Mouse (Mus musculus): ENCODE data around the gene Zfp280d. TPM values are rescaled to one million over a fixed set of nuclear protein-coding genes. Genes with fewer than 3 reads are reported as not detected.
A peak's percentile ranks its signal among the peaks of the same experiment; 100 is the strongest.
"Not testable (repeated sequence)": the region's sequence is repeated elsewhere in the genome, so short reads cannot be mapped to it uniquely, and the experiment has no call there.

Gene Zfp280d
- polyA plus RNA-seq, 1 experiment from 2014 or later = 42.7 TPM

GRCm38 (mm10) chr9:72375639-72376038, 101.0 kb downstream of the Zfp280d start:
- Histone ChIP-seq H3K4me1 (no peaks in the 10 kb centered on the region), H3K4me3 (no peak overlapping the region), H3K9me3 (no peaks in the 10 kb centered on the region), H3K27ac (replicated peaks) (peak overlapping the region; percentile 66), H3K4me2 (replicated peaks) (no peak overlapping the region), H3K36me3 (no peaks in the 10 kb centered on the region), H3K9ac (replicated peaks) (no peak overlapping the region), H3K27me3 (no peaks in the 10 kb centered on the region)
- ATAC-seq (replicated peaks) = no peak
- 75% methylated on average over 3 of the region's 3 CpGs for WGBS

- H3K4me3 ChIP-seq = no peak overlapping the region
- H3K4me2 ChIP-seq (replicated peaks) = no peak overlapping the region
- no peaks in the 10 kb centered on the region for H3K27me3 ChIP-seq
- H3K9me3 ChIP-seq = no peaks in the 10 kb centered on the region
- no peaks in the 10 kb centered on the region for H3K36me3 ChIP-seq
- H3K4me1 ChIP-seq = no peaks in the 10 kb centered on the region
- no peak overlapping the region for H3K9ac ChIP-seq (replicated peaks)
- WGBS = 90% methylated on average over 7 of the region's 7 CpGs
- ATAC-seq (replicated peaks) = no peak
- H3K27ac ChIP-seq (replicated peaks) = no peak overlapping the region
These were observed 111.1 kb downstream of the Zfp280d start for GRCm38 (mm10) chr9:72385786-72386185.

GRCm38 (mm10) chr9:72388934-72389333, 114.3 kb downstream of the Zfp280d start:
- no peaks in the 10 kb centered on the region for H3K36me3 ChIP-seq
- H3K4me1 ChIP-seq = peaks cover 15% of the 10 kb centered on the region
- no peak overlapping the region for H3K27ac ChIP-seq (replicated peaks)
- 91% methylated on average over 4 of the region's 4 CpGs for WGBS
- H3K9ac ChIP-seq (replicated peaks) = no peak overlapping the region
- no peak for ATAC-seq (replicated peaks)
- H3K4me3 ChIP-seq = no peak overlapping the region
- H3K9me3 ChIP-seq = no peaks in the 10 kb centered on the region
- H3K27me3 ChIP-seq = no peaks in the 10 kb centered on the region
- H3K4me2 ChIP-seq (replicated peaks) = no peak overlapping the region

- Histone ChIP-seq H3K36me3 (no peaks in the 10 kb centered on the region), H3K27me3 (no peaks in the 10 kb centered on the region), H3K4me1 (peaks cover 21% of the 10 kb centered on the region), H3K4me2 (replicated peaks) (no peak overlapping the region), H3K9me3 (no peaks in the 10 kb centered on the region), H3K4me3 (no peak overlapping the region), H3K9ac (replicated peaks) (no peak overlapping the region), H3K27ac (replicated peaks) (no peak overlapping the region)
- ATAC-seq (replicated peaks) = no peak
- WGBS = 70% methylated on average over 14 of the region's 14 CpGs
These were observed 114.9 kb downstream of the Zfp280d start for GRCm38 (mm10) chr9:72389431-72390002.

GRCm38 (mm10) chr9:72390321-72391077, 115.8 kb downstream of the Zfp280d start:
- no peak overlapping the region for H3K4me2 ChIP-seq (replicated peaks)
- H3K27me3 ChIP-seq = no peaks in the 10 kb centered on the region
- no peak overlapping the region for H3K4me3 ChIP-seq
- H3K9me3 ChIP-seq = no peaks in the 10 kb centered on the region
- 85% methylated on average over 12 of the region's 12 CpGs for WGBS
- no peak overlapping the region for H3K9ac ChIP-seq (replicated peaks)
- no peak overlapping the region for H3K27ac ChIP-seq (replicated peaks)
- H3K36me3 ChIP-seq = no peaks in the 10 kb centered on the region
- H3K4me1 ChIP-seq = peaks cover 21% of the 10 kb centered on the region
- no peak for ATAC-seq (replicated peaks)

- H3K36me3 ChIP-seq = no peaks in the 10 kb centered on the region
- H3K27me3 ChIP-seq = no peaks in the 10 kb centered on the region
- H3K4me3 ChIP-seq = no peak overlapping the region
- H3K4me1 ChIP-seq = peaks cover 21% of the 10 kb centered on the region
- 56% methylated on average over 7 of the region's 7 CpGs for WGBS
- H3K27ac ChIP-seq (replicated peaks) = no peak overlapping the region
- H3K4me2 ChIP-seq (replicated peaks) = no peak overlapping the region
- no peak overlapping the region for H3K9ac ChIP-seq (replicated peaks)
- no peak for ATAC-seq (replicated peaks)
- H3K9me3 ChIP-seq = no peaks in the 10 kb centered on the region
These were observed 118.0 kb downstream of the Zfp280d start for GRCm38 (mm10) chr9:72392686-72393085.

- no peaks in the 10 kb centered on the region for H3K9me3 ChIP-seq
- 59% methylated on average over 15 of the region's 15 CpGs for WGBS
- no peak overlapping the region for H3K9ac ChIP-seq (replicated peaks)
- no peak for ATAC-seq (replicated peaks)
- peaks cover 21% of the 10 kb centered on the region for H3K4me1 ChIP-seq
- H3K36me3 ChIP-seq = no peaks in the 10 kb centered on the region
- 0 out of 2 replicates have a peak overlapping the region, but pooled peaks have one; percentile 3 for H3K27ac ChIP-seq (replicated peaks)
- H3K4me3 ChIP-seq = no peak overlapping the region
- no peak overlapping the region for H3K4me2 ChIP-seq (replicated peaks)
- H3K27me3 ChIP-seq = no peaks in the 10 kb centered on the region
These were observed 118.6 kb downstream of the Zfp280d start for GRCm38 (mm10) chr9:72393238-72393637.

GRCm38 (mm10) chr9:72393869-72394341, 119.2 kb downstream of the Zfp280d start:
- no peak overlapping the region for H3K4me3 ChIP-seq
- H3K4me1 ChIP-seq = peaks cover 21% of the 10 kb centered on the region
- H3K27ac ChIP-seq (replicated peaks) = peak overlapping the region; percentile 60
- ATAC-seq (replicated peaks) = peak; percentile 48; the same call in 1 of the 2 replicates
- no peak overlapping the region for H3K9ac ChIP-seq (replicated peaks)
- H3K36me3 ChIP-seq = no peaks in the 10 kb centered on the region
- WGBS = 45% methylated on average over 8 of the region's 8 CpGs
- H3K9me3 ChIP-seq = no peaks in the 10 kb centered on the region
- no peaks in the 10 kb centered on the region for H3K27me3 ChIP-seq
- no peak overlapping the region for H3K4me2 ChIP-seq (replicated peaks)

- no peak overlapping the region for H3K27ac ChIP-seq (replicated peaks)
- no peaks in the 10 kb centered on the region for H3K9me3 ChIP-seq
- H3K4me3 ChIP-seq = no peak overlapping the region
- WGBS = 23% methylated on average over 4 of the region's 4 CpGs
- no peak overlapping the region for H3K4me2 ChIP-seq (replicated peaks)
- peaks cover 8% of the 10 kb centered on the region; the same call in 1 of the 2 replicates for H3K4me1 ChIP-seq
- H3K36me3 ChIP-seq = no peaks in the 10 kb centered on the region
- no peak for ATAC-seq (replicated peaks)
- H3K27me3 ChIP-seq = no peaks in the 10 kb centered on the region
- no peak overlapping the region for H3K9ac ChIP-seq (replicated peaks)
These were observed 125.5 kb downstream of the Zfp280d start for GRCm38 (mm10) chr9:72400121-72400520.

- not testable (repeated sequence) for H3K4me2 ChIP-seq (replicated peaks); H3K9ac ChIP-seq (replicated peaks); H3K9me3 ChIP-seq; H3K36me3 ChIP-seq; H3K27ac ChIP-seq (replicated peaks); H3K4me3 ChIP-seq; H3K4me1 ChIP-seq; ATAC-seq (replicated peaks); H3K27me3 ChIP-seq
- WGBS = 73% methylated on average over 4 of the region's 4 CpGs
These were observed 127.1 kb downstream of the Zfp280d start for GRCm38 (mm10) chr9:72401769-72402168.

GRCm38 (mm10) chr9:72403421-72403820, 128.8 kb downstream of the Zfp280d start:
- Histone ChIP-seq H3K27ac (replicated peaks) (no peak overlapping the region), H3K27me3 (no peaks in the 10 kb centered on the region), H3K9me3 (no peaks in the 10 kb centered on the region), H3K36me3 (no peaks in the 10 kb centered on the region), H3K9ac (replicated peaks) (no peak overlapping the region), H3K4me2 (replicated peaks) (no peak overlapping the region), H3K4me1 (peaks cover 11% of the 10 kb centered on the region), H3K4me3 (no peak overlapping the region)
- WGBS = 65% methylated on average over 6 of the region's 6 CpGs
- no peak for ATAC-seq (replicated peaks)

- no peak overlapping the region for H3K4me2 ChIP-seq (replicated peaks)
- H3K4me3 ChIP-seq = no peak overlapping the region
- ATAC-seq (replicated peaks) = no peak
- no peak overlapping the region for H3K9ac ChIP-seq (replicated peaks)
- H3K9me3 ChIP-seq = no peaks in the 10 kb centered on the region
- no peaks in the 10 kb centered on the region for H3K27me3 ChIP-seq
- peaks cover 11% of the 10 kb centered on the region for H3K4me1 ChIP-seq
- 0 out of 2 replicates have a peak overlapping the region, but pooled peaks have one; percentile 27 for H3K27ac ChIP-seq (replicated peaks)
- 86% methylated on average over 8 of the region's 8 CpGs for WGBS
- no peaks in the 10 kb centered on the region for H3K36me3 ChIP-seq
These were observed 129.8 kb downstream of the Zfp280d start for GRCm38 (mm10) chr9:72404446-72404845.
